Mouse (Mus musculus) monocyte, adult 5-6 weeks (primary cell): ENCODE data around the gene C3. TPM values are rescaled to one million over a fixed set of nuclear protein-coding genes. Genes with fewer than 3 reads are reported as not detected.

Experiments
- ATAC-seq: fragments of 153-309, 156-312 bp; replicated peaks from 2 replicates; pipeline ENCODE4 v1.8.0; 2017; ENCODE audit warnings: mild to moderate bottlenecking; ENCODE audit not compliant: low TSS enrichment, insufficient number of reproducible peaks, severe bottlenecking, poor library complexity, low FRiP score
- total RNA-seq: library from RNA; stranded (forward); fragments of 200-1000, 200-491, 200-594 nt; gene quantifications from 3 replicates; pipeline ENCODE4 v1.2.3, GENCODE M21; 2017

Gene C3
- total RNA-seq, result 96.6 to 152 TPM (median 129 TPM) in 3 replicates

- ATAC-seq, result 0 out of 2 replicates have a peak, but pooled peaks have one; percentile 48
Measured at GRCm38 (mm10) chr17:57228014-57228413, at the start of gene C3. C3 (minus strand) TSS chr17:57228136.

DNA sequence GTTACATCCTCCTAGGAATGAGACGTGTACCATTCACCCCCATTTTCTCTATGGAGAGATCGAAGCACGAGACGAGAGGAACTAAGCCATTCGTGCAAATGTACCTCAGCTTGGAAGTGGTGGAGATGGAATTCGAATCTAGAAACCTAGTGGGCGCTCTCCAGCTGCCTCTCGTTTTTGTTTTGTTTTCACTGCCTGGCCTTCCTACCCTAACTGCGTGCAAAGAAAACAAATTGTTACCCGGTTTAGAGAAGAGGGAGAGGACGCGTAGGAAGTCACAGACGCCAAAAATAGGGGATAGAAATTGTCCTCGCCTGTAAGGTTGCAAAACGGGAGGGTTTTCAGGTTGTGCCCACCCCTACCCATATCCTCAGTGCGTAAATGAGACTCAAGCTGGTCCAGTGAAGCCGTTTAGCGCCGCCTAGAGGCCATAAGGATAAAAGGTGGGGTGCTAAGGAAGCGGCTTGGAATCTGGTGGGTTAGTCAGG is 48.7 kb upstream of the C3 start:
- peak; percentile 34; the same call in 1 of the 2 replicates for ATAC-seq

DNA sequence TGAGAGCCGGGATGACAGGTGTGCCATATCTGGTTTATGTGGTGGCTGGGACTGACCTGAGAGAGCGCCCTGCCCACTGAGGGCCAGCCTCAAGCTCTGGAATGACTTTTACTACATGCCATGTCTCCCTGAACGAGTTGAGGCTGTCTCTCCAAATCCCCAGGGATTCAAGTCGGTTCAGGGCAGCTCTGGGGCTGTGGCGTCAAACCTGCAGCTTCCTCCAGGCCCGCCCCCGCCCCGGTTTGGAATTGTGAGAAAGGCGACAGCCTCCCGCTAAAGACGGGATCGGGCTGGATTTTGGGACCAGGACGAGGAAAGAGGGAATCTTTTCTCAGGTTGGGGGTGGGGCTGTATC is 48.0 kb upstream of the C3 start:
- no peak for ATAC-seq

- ATAC-seq, result peak; percentile 52
Measured at GRCm38 (mm10) chr17:57275111-57275996, 47.4 kb upstream of the C3 start.

DNA sequence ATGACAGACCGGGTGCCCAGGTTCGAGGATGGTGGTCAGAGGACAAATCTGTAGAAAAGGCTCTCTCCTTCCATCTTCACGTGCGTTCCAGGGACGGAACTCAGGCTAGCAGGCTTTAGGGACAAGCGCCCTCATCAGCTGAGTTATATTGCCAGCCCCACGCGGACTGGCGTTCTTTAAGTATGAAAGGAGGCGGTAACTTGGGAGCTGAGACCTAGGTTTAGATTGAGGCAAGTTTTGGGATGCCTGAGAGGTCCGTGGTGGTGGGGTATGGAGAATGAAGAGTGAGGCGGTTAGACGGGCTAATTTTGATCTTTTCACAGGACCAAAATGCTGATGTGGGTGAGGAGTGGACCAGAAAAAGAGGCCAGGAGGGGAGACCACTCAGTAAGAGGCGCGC is 46.8 kb upstream of the C3 start:
- no peak for ATAC-seq

DNA sequence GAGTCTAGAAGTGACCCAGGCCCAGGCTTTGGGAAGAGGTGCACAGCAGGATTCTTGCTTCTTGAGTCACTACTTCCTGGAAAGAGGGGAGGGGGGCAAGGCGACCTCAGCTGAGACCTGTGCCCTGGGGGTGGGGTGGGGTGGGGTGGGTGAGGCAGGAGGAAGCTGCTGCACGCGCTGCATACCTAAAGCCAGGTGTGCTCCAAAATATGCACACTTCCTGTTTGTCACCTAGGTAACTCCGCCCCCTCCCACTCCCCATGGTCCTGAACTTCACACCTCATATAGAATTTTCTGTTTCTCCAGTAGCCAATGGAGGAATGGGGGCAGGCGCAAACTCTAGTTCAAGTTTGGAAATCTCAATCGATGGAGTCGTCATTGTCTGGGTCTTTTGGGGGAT is 45.9 kb upstream of the C3 start:
- no peak for ATAC-seq

- no peak for ATAC-seq
Measured at GRCm38 (mm10) chr17:57271301-57271700, 43.4 kb upstream of the C3 start.

DNA sequence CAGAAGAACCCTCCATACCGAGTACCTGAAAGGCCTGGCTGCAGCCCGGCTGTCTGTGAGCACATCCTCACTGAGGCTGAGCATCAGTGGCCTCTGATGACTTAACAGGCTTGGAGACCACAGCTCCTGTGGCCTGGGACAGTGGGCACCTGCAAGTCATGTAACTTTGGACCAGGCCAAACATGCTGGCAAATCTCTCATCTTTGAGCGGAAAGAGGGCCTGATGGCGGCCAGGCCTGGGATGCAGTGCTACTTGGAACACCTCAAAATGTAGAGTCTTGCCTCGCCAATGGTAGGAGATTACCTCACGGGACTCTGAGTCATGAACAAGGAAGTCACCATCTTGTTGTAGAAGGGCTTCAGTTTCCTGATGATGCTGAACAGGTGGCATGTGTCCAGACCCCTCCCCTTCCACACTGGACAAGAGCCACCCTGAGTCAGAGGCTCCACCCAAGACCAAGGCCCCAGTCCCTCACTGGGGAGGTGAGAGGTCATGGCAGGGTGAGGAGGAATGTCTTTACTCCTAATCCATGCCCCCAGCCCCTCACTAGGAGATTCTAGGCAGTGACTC is 39.7 kb upstream of the C3 start:
- ATAC-seq, result no peak

DNA sequence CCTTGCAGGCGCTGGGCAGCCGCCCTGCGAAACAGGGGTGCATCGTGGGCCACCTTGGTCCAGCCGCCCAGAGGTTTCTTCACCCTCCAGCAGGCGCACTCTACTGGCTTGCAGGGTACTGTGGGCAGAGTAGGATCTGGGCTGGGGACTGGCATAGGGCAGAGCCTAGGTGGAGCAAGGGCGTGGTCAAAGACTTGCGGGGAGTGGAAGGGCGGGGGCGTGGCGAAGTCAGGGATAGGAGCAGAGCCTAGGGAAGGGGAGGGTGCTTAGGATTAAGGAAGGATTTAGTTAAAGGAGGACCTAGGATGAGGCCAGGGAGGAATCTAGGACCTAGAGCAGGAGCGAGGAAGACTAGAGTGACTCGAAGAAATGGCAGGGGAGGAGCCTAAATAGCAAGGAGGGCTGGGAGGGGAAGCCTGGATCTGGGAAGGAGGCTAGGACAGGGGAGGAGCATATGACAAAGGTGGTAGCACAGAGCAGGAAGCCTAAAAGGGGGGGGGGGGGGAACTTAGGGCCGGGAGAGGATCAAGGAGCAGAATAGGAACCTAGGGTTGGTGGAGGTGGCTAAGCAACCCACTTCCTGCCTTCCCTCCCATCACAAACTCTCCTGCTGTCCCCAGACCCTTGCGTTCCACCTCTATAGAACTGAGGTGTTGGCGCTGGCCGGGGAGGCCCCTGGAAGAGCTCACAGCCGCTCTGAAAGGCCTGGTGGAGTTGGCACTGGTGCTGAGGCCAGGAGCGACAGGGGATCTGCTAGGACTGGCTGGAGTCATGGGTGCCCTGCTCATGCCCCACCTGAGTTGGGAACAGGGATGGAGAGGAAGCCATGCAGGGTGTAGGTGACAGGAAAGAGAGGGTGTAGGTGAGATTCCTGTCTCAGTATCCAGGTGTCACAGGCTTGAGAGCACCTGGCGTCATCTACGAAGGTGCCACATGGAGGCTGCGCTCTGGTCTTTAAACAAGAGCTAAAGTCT is 37.3 kb upstream of the C3 start:
- peak; percentile 72 for ATAC-seq

DNA sequence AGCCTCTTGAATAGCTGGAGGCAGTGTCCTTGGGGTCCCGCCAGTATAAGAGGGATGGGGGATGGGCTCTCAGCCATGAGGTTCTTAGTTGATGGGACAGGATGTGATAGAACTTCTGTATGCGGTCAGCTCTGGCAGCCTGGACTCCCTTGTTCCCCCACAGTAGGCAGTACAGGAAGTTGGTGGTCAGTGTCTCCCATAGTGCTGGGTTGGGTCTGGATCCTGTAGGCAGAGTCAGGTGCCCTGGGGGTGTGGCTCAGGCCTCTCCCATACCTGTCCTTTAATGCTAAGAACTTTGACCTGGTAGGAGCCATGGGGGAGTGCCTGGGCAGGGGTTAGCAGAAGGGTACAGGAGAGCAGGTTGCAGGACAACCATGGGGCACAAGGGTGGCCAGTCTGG is 36.2 kb upstream of the C3 start:
- ATAC-seq, result no peak

- ATAC-seq, result no peak
Measured at GRCm38 (mm10) chr17:57262901-57263550, 35.1 kb upstream of the C3 start.

DNA sequence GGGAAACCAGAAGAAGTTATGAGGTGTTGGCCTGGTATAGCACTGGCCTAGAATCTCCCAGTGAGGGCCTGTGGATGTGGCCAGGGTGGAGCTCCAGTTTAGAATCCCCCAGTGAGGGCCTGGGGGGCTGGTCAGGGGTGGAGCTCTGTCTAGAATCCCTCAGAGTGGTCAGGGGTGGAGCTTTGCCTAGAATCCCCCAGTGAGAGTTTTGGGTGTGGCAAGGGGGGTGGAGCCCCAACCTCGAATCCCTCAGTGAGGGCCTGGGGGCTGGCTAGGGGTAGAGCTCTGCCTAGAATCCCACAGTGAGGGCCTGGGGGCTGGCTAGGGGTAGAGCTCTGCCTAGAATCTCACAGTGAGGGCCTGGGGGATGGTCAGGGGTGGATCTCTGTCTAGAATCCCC is 33.9 kb upstream of the C3 start:
- ATAC-seq, result no peak

- no peak for ATAC-seq
Measured at GRCm38 (mm10) chr17:57261286-57261685, 33.4 kb upstream of the C3 start.

DNA sequence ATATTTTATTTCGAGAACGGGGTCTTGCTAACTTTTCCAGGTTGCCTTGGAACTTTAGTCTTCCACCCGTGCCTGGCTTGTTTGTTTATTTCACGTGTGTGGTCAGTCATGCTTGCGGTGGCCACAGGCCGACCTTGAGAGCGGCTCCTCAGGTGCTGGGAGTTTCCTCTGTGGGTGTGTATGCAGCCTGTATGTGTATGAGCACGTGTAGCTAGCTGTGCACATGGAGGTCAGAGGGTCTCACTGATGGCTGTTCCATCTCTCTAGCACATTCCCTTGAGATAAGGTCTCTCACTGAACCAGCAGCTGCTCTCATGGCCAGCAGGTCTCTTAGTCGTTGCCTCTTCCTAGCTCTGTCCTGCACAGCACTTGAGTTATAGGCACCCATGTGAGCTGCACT is 32.4 kb upstream of the C3 start:
- ATAC-seq, result no peak

GRCm38 (mm10) chr17:57259742-57260141 is 31.8 kb upstream of the C3 start:
- ATAC-seq, result no peak

- ATAC-seq, result no peak
Measured at GRCm38 (mm10) chr17:57258191-57258590, 30.3 kb upstream of the C3 start.

DNA sequence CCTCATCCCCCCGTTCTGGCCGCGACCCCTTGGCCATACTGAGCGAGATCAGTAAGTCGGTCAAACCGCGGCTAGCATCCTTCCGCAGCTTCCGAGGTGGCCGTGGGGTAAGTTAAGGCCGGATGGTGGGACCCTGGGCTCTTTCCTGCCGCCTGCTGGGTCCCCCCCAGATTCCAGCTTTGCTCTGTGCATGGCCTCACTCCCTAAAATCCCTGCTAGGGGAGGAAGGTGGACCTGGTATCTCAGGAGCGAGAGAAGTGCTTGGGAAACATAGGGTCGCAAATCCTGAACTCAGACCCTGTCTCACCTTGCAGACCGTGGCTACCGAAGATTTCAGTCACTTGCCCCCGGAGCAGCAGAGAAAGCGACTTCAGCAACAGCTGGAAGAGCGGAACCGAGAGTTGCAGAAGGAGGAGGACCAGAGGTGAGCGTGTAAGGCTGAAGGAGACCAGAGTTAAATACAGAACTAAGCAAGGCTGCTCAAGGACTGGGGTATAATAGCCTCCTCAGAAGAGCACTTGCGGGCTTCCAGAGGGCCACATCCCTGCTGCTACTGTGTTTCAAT is 29.1 kb upstream of the C3 start:
- no peak for ATAC-seq

DNA sequence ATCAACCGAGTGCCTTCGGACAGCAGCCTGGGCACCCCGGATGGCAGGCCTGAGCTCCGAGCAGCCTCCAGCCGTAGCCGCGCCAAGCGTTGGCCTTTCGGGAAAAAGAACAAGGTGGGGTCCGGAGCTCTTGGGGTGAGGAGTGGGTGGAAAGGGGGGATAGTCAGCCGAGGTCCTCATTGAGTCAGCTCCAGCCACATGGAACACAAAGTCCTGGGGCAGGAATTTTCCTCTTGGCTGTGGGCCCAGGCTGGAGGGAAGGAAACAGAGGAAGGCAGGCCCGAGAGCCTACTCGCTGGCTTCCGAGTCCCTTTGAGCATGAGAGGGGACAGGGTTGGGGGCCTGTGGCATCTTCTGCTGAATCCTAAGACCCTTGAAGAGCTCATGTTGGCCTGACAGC is 27.4 kb upstream of the C3 start:
- ATAC-seq, result no peak
